Mouse (Mus musculus): ENCODE results near the gene Olfr517. TPM values are rescaled to one million over a fixed set of nuclear protein-coding genes. Genes with fewer than 3 reads are reported as not detected.

The Olfr517 gene
- polyA plus RNA-seq (2014; fragmentation: Nextera tagmentation; extraction: Ambion mirVana) = not detected in 2 replicates

GRCm38 (mm10) chr7:108872279-108872678 lies at the start of gene Olfr517:
Gene Olfr517, minus strand, starts transcription at chr7:108872379.
- Histone ChIP-seq H3K4me1 (replicated peaks; ENCODE audit: control insufficient read depth, insufficient read depth, low read length) (no peaks in the 10 kb centered on the region), H3K36me3 (ENCODE audit: control insufficient read depth, insufficient read depth, low read length) (no peaks in the 10 kb centered on the region), H3K9me3 (ENCODE audit: control insufficient read depth, low read length) (no peaks in the 10 kb centered on the region), H3K27ac (ENCODE audit: low read depth, low read length) (no peak within 1 kb of the TSS), H3K9ac (ENCODE audit: low read length) (no peak within 1 kb of the TSS), H3K27me3 (ENCODE audit: control insufficient read depth, insufficient read depth, low read length) (no peaks in the 10 kb centered on the region), H3K4me2 (ENCODE audit: low read depth, low read length, severe bottlenecking) (no peak within 1 kb of the TSS), H3K4me3 (ENCODE audit: low read depth, low read length) (no peak within 1 kb of the TSS)
- no peak for ATAC-seq (replicated peaks; ENCODE audit: low FRiP score)
- no peak for DNase-seq (ENCODE audit: low spot score)
- WGBS = 73% methylated on average over 2 of the region's 2 CpGs

- no peak overlapping the region for H3K27ac ChIP-seq (ENCODE audit: low read depth, low read length)
- no peak overlapping the region for H3K4me2 ChIP-seq (ENCODE audit: low read depth, low read length, severe bottlenecking)
- no peak overlapping the region for H3K4me3 ChIP-seq (ENCODE audit: low read depth, low read length)
- H3K27me3 ChIP-seq (ENCODE audit: control insufficient read depth, insufficient read depth, low read length) = no peaks in the 10 kb centered on the region
- ATAC-seq (replicated peaks; ENCODE audit: low FRiP score) (no peak), DNase-seq (ENCODE audit: low spot score) (no peak)
- H3K9me3 ChIP-seq (ENCODE audit: control insufficient read depth, low read length) = no peaks in the 10 kb centered on the region
- H3K36me3 ChIP-seq (ENCODE audit: control insufficient read depth, insufficient read depth, low read length) = no peaks in the 10 kb centered on the region
- H3K9ac ChIP-seq (ENCODE audit: low read length) = no peak overlapping the region
- no peaks in the 10 kb centered on the region for H3K4me1 ChIP-seq (replicated peaks; ENCODE audit: control insufficient read depth, insufficient read depth, low read length)
- 76% methylated on average over 2 of the region's 2 CpGs for WGBS
Measured at GRCm38 (mm10) chr7:108903969-108904368, 31.8 kb upstream of the Olfr517 start.

GRCm38 (mm10) chr7:108894320-108894719 lies 22.1 kb upstream of the Olfr517 start, which contains the start of gene Olfr519:
Gene Olfr519, minus strand, starts transcription at chr7:108894420.
- no peaks in the 10 kb centered on the region for H3K36me3 ChIP-seq (ENCODE audit: control insufficient read depth, insufficient read depth, low read length)
- DNase-seq (ENCODE audit: low spot score) = no peak
- no peak within 1 kb of the TSS for H3K4me2 ChIP-seq (ENCODE audit: low read depth, low read length, severe bottlenecking)
- 90% methylated on average over 5 of the region's 5 CpGs for WGBS
- ATAC-seq (replicated peaks; ENCODE audit: low FRiP score) = no peak
- H3K27me3 ChIP-seq (ENCODE audit: control insufficient read depth, insufficient read depth, low read length) = no peaks in the 10 kb centered on the region
- no peak within 1 kb of the TSS for H3K9ac ChIP-seq (ENCODE audit: low read length)
- H3K9me3 ChIP-seq (ENCODE audit: control insufficient read depth, low read length) = no peaks in the 10 kb centered on the region
- no peaks in the 10 kb centered on the region for H3K4me1 ChIP-seq (replicated peaks; ENCODE audit: control insufficient read depth, insufficient read depth, low read length)
- no peak within 1 kb of the TSS for H3K27ac ChIP-seq (ENCODE audit: low read depth, low read length)
- no peak within 1 kb of the TSS for H3K4me3 ChIP-seq (ENCODE audit: low read depth, low read length)

GRCm38 (mm10) chr7:108884906-108885305 lies 12.7 kb upstream of the Olfr517 start, which contains the start of gene Olfr518:
Gene Olfr518, minus strand, starts transcription at chr7:108885006.
- no peaks in the 10 kb centered on the region for H3K27me3 ChIP-seq (ENCODE audit: control insufficient read depth, insufficient read depth, low read length)
- H3K4me1 ChIP-seq (replicated peaks; ENCODE audit: control insufficient read depth, insufficient read depth, low read length) = no peaks in the 10 kb centered on the region
- no peaks in the 10 kb centered on the region for H3K9me3 ChIP-seq (ENCODE audit: control insufficient read depth, low read length)
- DNase-seq (ENCODE audit: low spot score) (no peak), ATAC-seq (replicated peaks; ENCODE audit: low FRiP score) (no peak)
- H3K4me2 ChIP-seq (ENCODE audit: low read depth, low read length, severe bottlenecking) = no peak within 1 kb of the TSS
- H3K9ac ChIP-seq (ENCODE audit: low read length) = no peak within 1 kb of the TSS
- no peaks in the 10 kb centered on the region for H3K36me3 ChIP-seq (ENCODE audit: control insufficient read depth, insufficient read depth, low read length)
- WGBS = 84% methylated on average over 4 of the region's 4 CpGs
- H3K4me3 ChIP-seq (ENCODE audit: low read depth, low read length) = no peak within 1 kb of the TSS
- no peak within 1 kb of the TSS for H3K27ac ChIP-seq (ENCODE audit: low read depth, low read length)

GRCm38 (mm10) chr7:108850429-108850828 lies 21.8 kb downstream of the Olfr517 start, which contains the start of gene Olfr516:
Gene Olfr516, minus strand, starts transcription at chr7:108850529.
- no peaks in the 10 kb centered on the region for H3K9me3 ChIP-seq (ENCODE audit: control insufficient read depth, low read length)
- no peaks in the 10 kb centered on the region for H3K27me3 ChIP-seq (ENCODE audit: control insufficient read depth, insufficient read depth, low read length)
- ATAC-seq (replicated peaks; ENCODE audit: low FRiP score) = no peak
- H3K27ac ChIP-seq (ENCODE audit: low read depth, low read length) = no peak within 1 kb of the TSS
- H3K36me3 ChIP-seq (ENCODE audit: control insufficient read depth, insufficient read depth, low read length) = no peaks in the 10 kb centered on the region
- H3K4me1 ChIP-seq (replicated peaks; ENCODE audit: control insufficient read depth, insufficient read depth, low read length) = no peaks in the 10 kb centered on the region
- H3K4me3 ChIP-seq (ENCODE audit: low read depth, low read length) = no peak within 1 kb of the TSS
- DNase-seq (ENCODE audit: low spot score) = no peak
- no peak within 1 kb of the TSS for H3K4me2 ChIP-seq (ENCODE audit: low read depth, low read length, severe bottlenecking)
- 91% methylated on average over 2 of the region's 2 CpGs for WGBS
- no peak within 1 kb of the TSS for H3K9ac ChIP-seq (ENCODE audit: low read length)

GRCm38 (mm10) chr7:108825897-108826296 lies 46.3 kb downstream of the Olfr517 start, which contains the start of gene Olfr514:
Gene Olfr514, minus strand, starts transcription at chr7:108825997.
- no peak within 1 kb of the TSS for H3K27ac ChIP-seq (ENCODE audit: low read depth, low read length)
- H3K4me3 ChIP-seq (ENCODE audit: low read depth, low read length) = no peak within 1 kb of the TSS
- no peak within 1 kb of the TSS for H3K9ac ChIP-seq (ENCODE audit: low read length)
- H3K27me3 ChIP-seq (ENCODE audit: control insufficient read depth, insufficient read depth, low read length) = no peaks in the 10 kb centered on the region
- DNase-seq (ENCODE audit: low spot score) = no peak
- H3K36me3 ChIP-seq (ENCODE audit: control insufficient read depth, insufficient read depth, low read length) = no peaks in the 10 kb centered on the region
- H3K9me3 ChIP-seq (ENCODE audit: control insufficient read depth, low read length) = no peaks in the 10 kb centered on the region
- ATAC-seq (replicated peaks; ENCODE audit: low FRiP score) = no peak
- no peaks in the 10 kb centered on the region for H3K4me1 ChIP-seq (replicated peaks; ENCODE audit: control insufficient read depth, insufficient read depth, low read length)
- H3K4me2 ChIP-seq (ENCODE audit: low read depth, low read length, severe bottlenecking) = no peak within 1 kb of the TSS

Other genes starting within 250 kb of the Olfr517 start
- gene Olfr508, start 242.4 kb downstream of the Olfr517 start, polyA plus RNA-seq (2014; fragmentation: Nextera tagmentation; extraction: Ambion mirVana) = not detected in 2 replicates
- not detected in 2 replicates for gene Olfr509, start 220.5 kb downstream of the Olfr517 start, polyA plus RNA-seq (2014; fragmentation: Nextera tagmentation; extraction: Ambion mirVana)
- not detected in 2 replicates for gene Olfr510, start 206.0 kb downstream of the Olfr517 start, polyA plus RNA-seq (2014; fragmentation: Nextera tagmentation; extraction: Ambion mirVana)
- gene Olfr512, start 159.1 kb downstream of the Olfr517 start, polyA plus RNA-seq (2014; fragmentation: Nextera tagmentation; extraction: Ambion mirVana) = not detected in 2 replicates
- not detected in 2 replicates for gene Olfr513, start 121.4 kb downstream of the Olfr517 start, polyA plus RNA-seq (2014; fragmentation: Nextera tagmentation; extraction: Ambion mirVana)
- gene Olfr514, start 46.4 kb downstream of the Olfr517 start, polyA plus RNA-seq (2014; fragmentation: Nextera tagmentation; extraction: Ambion mirVana) = not detected in 2 replicates
- gene Olfr516, start 21.9 kb downstream of the Olfr517 start, polyA plus RNA-seq (2014; fragmentation: Nextera tagmentation; extraction: Ambion mirVana) = not detected in 2 replicates
- gene Olfr518, start 12.6 kb upstream of the Olfr517 start, polyA plus RNA-seq (2014; fragmentation: Nextera tagmentation; extraction: Ambion mirVana) = not detected in 2 replicates
- not detected in 2 replicates for gene Olfr519, start 22.0 kb upstream of the Olfr517 start, polyA plus RNA-seq (2014; fragmentation: Nextera tagmentation; extraction: Ambion mirVana)
- not detected in 2 replicates for gene Nlrp10, start 57.8 kb upstream of the Olfr517 start, polyA plus RNA-seq (2014; fragmentation: Nextera tagmentation; extraction: Ambion mirVana)
- 87.3 and 96.9 TPM in 2 replicates for gene Eif3f, start 62.0 kb upstream of the Olfr517 start, polyA plus RNA-seq (2014; fragmentation: Nextera tagmentation; extraction: Ambion mirVana)
- gene Tub, start 78.0 kb upstream of the Olfr517 start, polyA plus RNA-seq (2014; fragmentation: Nextera tagmentation; extraction: Ambion mirVana) = 15.1 and 15.6 TPM in 2 replicates
- 16.1 and 18.2 TPM in 2 replicates for gene Ric3, start 211.0 kb upstream of the Olfr517 start, polyA plus RNA-seq (2014; fragmentation: Nextera tagmentation; extraction: Ambion mirVana)

Measured in forebrain, embryonic 11.5 days (tissue).